Mouse (Mus musculus) right cerebral cortex, postnatal 14 days (tissue): ENCODE measurements at regions not wholly inside any gene's neighbourhood (a gene's known extent, or its start where the extent isn't known, plus 50 kb on each side); places are given as distances from the start of the nearest gene placed in this dataset.

Source experiments
- DNase-seq: peaks from one replicate; pipeline ENCODE4 v3.0.0; 2022

GRCm38 (mm10) chr3:38034138-38034537 lies 309.8 kb upstream of the Gm5148 start:
- no peak for DNase-seq

GRCm38 (mm10) chr3:38014768-38015167 lies 290.5 kb upstream of the Gm5148 start:
- no peak for DNase-seq

GRCm38 (mm10) chr3:38009168-38009567 lies 284.9 kb upstream of the Gm5148 start:
- DNase-seq: no peak

- no peak for DNase-seq
These were observed 284.0 kb upstream of the Gm5148 start for GRCm38 (mm10) chr3:38008321-38008720.

- no peak for DNase-seq
These were observed 283.3 kb upstream of the Gm5148 start for GRCm38 (mm10) chr3:38007626-38008025.

GRCm38 (mm10) chr3:38002275-38002674 lies 278.0 kb upstream of the Gm5148 start:
- no peak for DNase-seq

GRCm38 (mm10) chr3:37999779-38000178 lies 275.5 kb upstream of the Gm5148 start:
- DNase-seq: no peak

GRCm38 (mm10) chr3:37997998-37998397 lies 273.7 kb upstream of the Gm5148 start:
- no peak for DNase-seq

GRCm38 (mm10) chr3:37989992-37990391 lies 265.7 kb upstream of the Gm5148 start:
- DNase-seq: no peak

- no peak for DNase-seq
These were observed 263.6 kb upstream of the Gm5148 start for GRCm38 (mm10) chr3:37987775-37988505.

- no peak for DNase-seq
These were observed 262.9 kb upstream of the Gm5148 start for GRCm38 (mm10) chr3:37987007-37987774.

GRCm38 (mm10) chr3:37984706-37985105 lies 260.4 kb upstream of the Gm5148 start:
- no peak for DNase-seq

GRCm38 (mm10) chr3:37981481-37982180 lies 257.3 kb upstream of the Gm5148 start:
- DNase-seq: no peak

- DNase-seq: peak; percentile 23
These were observed 255.6 kb upstream of the Gm5148 start for GRCm38 (mm10) chr3:37979871-37980270.

GRCm38 (mm10) chr3:37978481-37978880 lies 254.2 kb upstream of the Gm5148 start:
- peak; percentile 64 for DNase-seq

GRCm38 (mm10) chr3:37977453-37977852 lies 253.2 kb upstream of the Gm5148 start:
- DNase-seq: no peak

GRCm38 (mm10) chr3:37976566-37976965 lies 252.3 kb upstream of the Gm5148 start:
- no peak for DNase-seq

GRCm38 (mm10) chr3:37975194-37975756 lies 251.0 kb upstream of the Gm5148 start:
- DNase-seq: no peak

- no peak for DNase-seq
These were observed 248.6 kb upstream of the Gm5148 start for GRCm38 (mm10) chr3:37972931-37973330.

GRCm38 (mm10) chr3:37971240-37971639 lies 246.9 kb upstream of the Gm5148 start:
- DNase-seq: no peak

- no peak for DNase-seq
These were observed 244.4 kb upstream of the Gm5148 start for GRCm38 (mm10) chr3:37968654-37969053.

GRCm38 (mm10) chr3:37965221-37965620 lies 240.9 kb upstream of the Gm5148 start:
- no peak for DNase-seq

GRCm38 (mm10) chr3:37964083-37964482 lies 239.8 kb upstream of the Gm5148 start:
- DNase-seq: no peak
